Mouse (Mus musculus): ENCODE measurements around the gene Prrt3. TPM values are rescaled to one million over a fixed set of nuclear protein-coding genes. Genes with fewer than 3 reads are reported as not detected.

Gene Prrt3
- polyA plus RNA-seq, 1 experiment from 2014 or later, result 5.3 TPM

DNA sequence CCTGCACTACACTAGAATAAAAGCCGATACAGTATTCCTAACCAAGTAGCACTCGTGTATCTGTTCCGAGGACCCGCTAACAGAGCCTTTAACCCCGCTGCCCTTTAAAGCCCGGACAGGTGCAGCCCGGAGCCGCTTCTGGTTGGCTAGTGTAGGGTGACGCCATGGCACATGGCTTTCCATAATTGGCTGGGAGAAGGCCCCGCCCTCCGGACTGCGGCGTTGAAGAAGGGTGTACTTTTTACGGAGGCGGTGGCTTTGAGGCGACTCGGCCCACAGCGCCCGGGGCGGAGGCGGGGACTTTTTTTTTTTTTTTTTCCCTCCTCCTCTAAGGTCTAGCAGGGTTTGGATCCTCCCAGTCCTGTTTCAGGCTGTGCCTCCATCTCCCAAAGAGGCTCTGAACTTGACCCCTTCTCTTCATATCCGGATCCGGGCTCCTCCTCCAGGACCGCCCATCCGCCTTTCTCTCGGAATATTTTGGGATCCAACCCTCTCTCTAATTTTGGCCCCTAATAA, 18.6 kb downstream of the Prrt3 start, which contains the start of gene Creld1:
Gene Creld1 (plus strand): TSS at position 198 of the 516 bp plus-strand sequence.
- ATAC-seq (ENCODE audit: low FRiP score), result peak; percentile 95
- H3K27ac ChIP-seq, result peak within 1 kb of the TSS; percentile 89
- WGBS, result under 1% methylated on average over 26 of the region's 26 CpGs

DNA sequence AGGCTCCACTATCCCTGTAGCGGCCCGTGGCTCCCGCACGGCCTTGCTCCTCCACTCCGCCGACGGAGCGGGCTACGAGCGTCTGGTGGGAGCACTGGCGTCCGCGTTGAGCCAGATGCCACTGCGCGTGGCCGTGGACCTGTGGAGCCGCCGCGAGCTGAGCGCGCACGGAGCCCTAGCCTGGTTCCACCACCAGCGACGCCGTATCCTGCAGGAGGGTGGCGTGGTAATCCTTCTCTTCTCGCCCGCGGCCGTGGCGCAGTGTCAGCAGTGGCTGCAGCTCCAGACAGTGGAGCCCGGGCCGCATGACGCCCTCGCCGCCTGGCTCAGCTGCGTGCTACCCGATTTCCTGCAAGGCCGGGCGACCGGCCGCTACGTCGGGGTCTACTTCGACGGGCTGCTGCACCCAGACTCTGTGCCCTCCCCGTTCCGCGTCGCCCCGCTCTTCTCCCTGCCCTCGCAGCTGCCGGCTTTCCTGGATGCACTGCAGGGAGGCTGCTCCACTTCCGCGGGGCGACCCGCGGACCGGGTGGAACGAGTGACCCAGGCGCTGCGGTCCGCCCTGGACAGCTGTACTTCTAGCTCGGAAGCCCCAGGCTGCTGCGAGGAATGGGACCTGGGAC, 19.1 kb downstream of the Prrt3 start:
- H3K27me3 ChIP-seq, result peaks cover 7% of the 10 kb centered on the region; the same call in 1 of the 2 replicates
- peaks cover under 1% of the 10 kb centered on the region for H3K36me3 ChIP-seq
- H3K4me3 ChIP-seq, result peak overlapping the region; percentile 56
- H3K9ac ChIP-seq, result peak overlapping the region; percentile 89
- WGBS, result under 1% methylated on average over 61 of the region's 65 CpGs
- peak; percentile 58 for ATAC-seq (ENCODE audit: low FRiP score)
- H3K27ac ChIP-seq, result peak overlapping the region; percentile 89
- H3K4me1 ChIP-seq (replicated peaks), result peaks cover 50% of the 10 kb centered on the region
- peak overlapping the region; percentile 91 for H3K4me2 ChIP-seq
- no peaks in the 10 kb centered on the region for H3K9me3 ChIP-seq

More for the DNA sequence above, 18.6 kb downstream of the Prrt3 start, which contains the start of gene Creld1:
- peak within 1 kb of the TSS; percentile 89 for H3K9ac ChIP-seq
- H3K36me3 ChIP-seq, result peaks cover 6% of the 10 kb centered on the region
- no peaks in the 10 kb centered on the region for H3K9me3 ChIP-seq
- peaks cover 50% of the 10 kb centered on the region for H3K4me1 ChIP-seq (replicated peaks)
- peak within 1 kb of the TSS; percentile 56 for H3K4me3 ChIP-seq
- H3K27me3 ChIP-seq, result peaks cover 7% of the 10 kb centered on the region; the same call in 1 of the 2 replicates
- peak within 1 kb of the TSS; percentile 91 for H3K4me2 ChIP-seq

DNA sequence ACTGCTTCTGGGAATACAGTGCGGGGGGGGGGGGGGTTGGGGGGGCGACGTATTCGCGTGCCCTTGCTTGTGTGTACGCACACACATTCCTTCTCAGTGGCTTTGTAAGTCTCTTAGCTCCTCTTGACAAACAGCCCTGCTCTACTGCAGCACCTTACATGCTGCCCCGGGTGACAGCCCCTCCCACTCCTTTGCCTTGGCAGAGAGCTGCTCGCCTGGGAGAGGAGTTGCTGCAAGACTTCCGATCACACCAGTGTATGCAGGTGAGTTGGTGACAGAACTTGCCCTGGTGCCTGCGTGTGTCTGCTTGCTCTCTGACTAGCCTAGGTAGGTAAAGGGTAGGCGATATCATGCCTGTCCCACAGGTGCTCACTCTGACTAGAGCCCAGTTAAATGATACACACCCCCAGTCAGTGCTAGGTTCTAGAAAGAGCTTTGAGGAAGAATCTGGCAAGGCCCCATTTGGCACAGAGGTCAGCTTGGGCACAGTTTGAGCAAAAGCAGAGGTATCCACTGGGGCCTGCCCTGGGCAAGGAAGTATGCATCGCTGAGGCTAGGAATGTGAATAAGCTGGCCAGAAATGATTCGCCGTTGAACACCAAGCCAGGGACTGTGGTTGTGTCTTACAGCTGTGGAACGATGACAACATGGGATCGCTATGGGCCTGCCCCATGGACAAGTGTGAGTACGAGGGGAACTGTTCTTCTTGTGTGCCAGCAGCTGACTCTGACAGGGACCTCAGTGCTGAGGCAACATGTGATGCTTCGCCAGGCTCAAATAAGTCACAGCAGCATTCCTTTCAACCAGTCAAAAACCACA, 21.0 kb downstream of the Prrt3 start:
- no peak for ATAC-seq (ENCODE audit: low FRiP score)
- Histone ChIP-seq H3K4me1 (replicated peaks) (peaks cover 36% of the 10 kb centered on the region), H3K36me3 (no peaks in the 10 kb centered on the region), H3K27me3 (peaks cover 11% of the 10 kb centered on the region), H3K4me2 (no peak overlapping the region), H3K4me3 (no peak overlapping the region), H3K9me3 (no peaks in the 10 kb centered on the region), H3K27ac (no peak overlapping the region), H3K9ac (no peak overlapping the region)
- 70% methylated on average over 18 of the region's 18 CpGs for WGBS

DNA sequence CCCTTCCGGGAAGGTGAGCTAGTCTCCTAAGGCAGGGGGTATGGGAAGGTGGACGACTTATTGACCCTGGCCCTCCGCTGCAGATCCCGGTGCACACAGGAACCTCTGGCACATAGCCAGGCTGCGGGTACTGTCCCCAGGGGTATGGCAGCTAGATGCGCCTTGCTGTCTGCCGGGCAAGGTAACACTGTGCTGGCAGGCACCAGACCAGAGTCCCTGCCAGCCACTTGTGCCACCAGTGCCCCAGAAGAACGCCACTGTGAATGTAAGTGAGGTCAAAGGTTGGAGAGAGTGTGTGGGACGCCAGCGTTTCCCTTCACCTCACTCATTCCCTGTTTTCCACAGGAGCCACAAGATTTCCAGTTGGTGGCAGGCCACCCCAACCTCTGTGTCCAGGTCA, 22.8 kb downstream of the Prrt3 start:
- Histone ChIP-seq H3K4me3 (no peak overlapping the region), H3K9ac (no peak overlapping the region), H3K36me3 (no peaks in the 10 kb centered on the region), H3K4me2 (no peak overlapping the region), H3K27ac (no peak overlapping the region), H3K4me1 (replicated peaks) (peaks cover 17% of the 10 kb centered on the region), H3K27me3 (peaks cover 13% of the 10 kb centered on the region), H3K9me3 (no peaks in the 10 kb centered on the region)
- WGBS, result 81% methylated on average over 10 of the region's 10 CpGs
- ATAC-seq (ENCODE audit: low FRiP score), result no peak

DNA sequence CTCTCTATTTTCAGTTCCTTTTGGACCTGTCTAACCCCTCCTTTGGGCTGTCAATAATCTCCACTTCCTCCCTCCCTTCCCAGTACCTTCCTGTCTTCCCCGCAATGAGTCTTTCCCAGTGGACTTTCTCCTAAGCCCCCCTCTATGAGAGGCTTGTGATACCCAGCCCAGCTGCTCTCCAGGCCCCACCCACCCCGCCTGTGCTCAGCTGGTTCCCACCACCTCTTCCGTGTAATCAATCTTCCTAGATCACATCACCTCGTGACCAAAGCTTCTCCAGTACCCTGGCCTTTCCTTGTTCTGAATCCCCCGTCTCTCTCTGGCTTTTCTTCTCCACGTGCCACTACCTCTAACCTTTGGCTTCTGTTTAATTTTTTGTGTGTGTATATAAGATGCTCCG, 24.4 kb downstream of the Prrt3 start:
- no peak for ATAC-seq (ENCODE audit: low FRiP score)
- WGBS, result 31% methylated on average over 7 of the region's 7 CpGs
- Histone ChIP-seq H3K36me3 (no peaks in the 10 kb centered on the region), H3K4me1 (replicated peaks) (peaks cover 8% of the 10 kb centered on the region), H3K9ac (no peak overlapping the region), H3K9me3 (no peaks in the 10 kb centered on the region), H3K4me3 (no peak overlapping the region), H3K4me2 (no peak overlapping the region), H3K27ac (no peak overlapping the region), H3K27me3 (peaks cover 16% of the 10 kb centered on the region)

DNA sequence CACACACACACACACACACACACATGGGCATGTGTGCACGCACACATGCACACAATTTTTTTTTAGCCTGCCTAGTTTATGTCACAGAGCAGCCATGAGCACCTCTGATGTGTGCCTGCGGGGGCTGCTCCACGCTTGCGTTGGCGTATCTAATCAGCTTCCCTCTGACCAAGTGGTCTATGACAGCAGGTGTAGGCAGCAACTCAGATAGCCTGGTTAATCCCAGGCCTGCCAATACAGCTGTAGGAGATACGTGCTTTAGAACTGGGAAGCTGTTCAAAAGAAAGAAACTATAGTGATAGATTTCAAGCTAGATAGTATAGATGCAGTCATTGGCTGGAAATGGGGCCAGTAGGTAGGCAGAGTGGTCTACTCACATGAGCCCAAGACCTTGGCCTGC, 28.0 kb downstream of the Prrt3 start:
- WGBS, result 91% methylated on average over 6 of the region's 6 CpGs

DNA sequence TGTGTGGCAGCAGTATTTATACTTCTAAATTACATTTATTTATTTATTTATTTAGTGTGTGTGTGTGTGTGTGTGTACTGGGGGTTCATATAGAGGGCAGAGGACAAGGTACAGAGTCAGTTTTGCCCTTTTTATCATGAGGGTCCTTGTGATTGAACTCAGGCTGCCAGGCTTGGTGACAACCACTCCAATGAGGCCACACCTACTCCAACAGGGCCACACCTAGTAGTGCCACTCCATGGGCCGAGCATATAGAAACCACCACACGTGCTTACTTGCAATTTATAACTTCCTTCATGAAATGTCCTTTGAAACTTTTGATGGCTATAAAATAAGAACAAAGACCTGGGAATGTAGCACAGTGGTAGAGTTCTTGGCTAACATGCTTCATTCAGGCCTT, 28.5 kb downstream of the Prrt3 start:
- no peak overlapping the region for H3K4me3 ChIP-seq
- no peak for ATAC-seq (ENCODE audit: low FRiP score)
- no peak overlapping the region for H3K4me2 ChIP-seq
- H3K27ac ChIP-seq, result no peak overlapping the region
- no peaks in the 10 kb centered on the region for H3K36me3 ChIP-seq
- no peaks in the 10 kb centered on the region for H3K9me3 ChIP-seq
- peaks cover 21% of the 10 kb centered on the region for H3K4me1 ChIP-seq (replicated peaks)
- H3K9ac ChIP-seq, result no peak overlapping the region
- whole genome bisulfite sequencing, result 82% methylated on average over 2 of the region's 2 CpGs
- H3K27me3 ChIP-seq, result peaks cover 49% of the 10 kb centered on the region

More for the DNA sequence above, 28.0 kb downstream of the Prrt3 start:
- Histone ChIP-seq H3K27ac (no peak overlapping the region), H3K4me2 (no peak overlapping the region), H3K9me3 (no peaks in the 10 kb centered on the region), H3K4me3 (no peak overlapping the region), H3K9ac (no peak overlapping the region), H3K27me3 (peaks cover 44% of the 10 kb centered on the region), H3K36me3 (no peaks in the 10 kb centered on the region), H3K4me1 (replicated peaks) (peaks cover 21% of the 10 kb centered on the region)
- ATAC-seq (ENCODE audit: low FRiP score), result no peak

DNA sequence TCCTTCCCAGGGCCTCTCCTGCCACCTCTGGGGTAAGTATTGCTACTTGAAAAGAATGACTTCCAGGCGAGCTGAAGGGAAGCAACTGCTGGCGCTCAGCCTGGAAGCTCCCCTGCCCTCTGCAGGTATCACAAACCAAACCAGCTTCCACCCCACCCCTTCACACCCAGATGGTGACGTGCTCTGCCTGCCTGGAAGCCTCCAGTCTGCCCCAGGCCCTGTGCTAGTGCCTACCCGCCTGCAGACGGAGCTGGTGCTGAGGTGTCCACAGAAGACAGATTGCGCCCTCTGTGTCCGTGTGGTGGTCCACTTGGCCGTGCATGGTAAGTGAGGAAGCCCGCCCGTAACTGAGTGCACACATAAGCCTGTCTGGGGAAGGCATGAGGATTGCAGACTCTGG, 29.7 kb downstream of the Prrt3 start:
- H3K4me2 ChIP-seq, result no peak overlapping the region
- no peak overlapping the region for H3K4me3 ChIP-seq
- peaks cover 21% of the 10 kb centered on the region for H3K4me1 ChIP-seq (replicated peaks)
- no peaks in the 10 kb centered on the region for H3K36me3 ChIP-seq
- H3K27ac ChIP-seq, result no peak overlapping the region
- WGBS, result 63% methylated on average over 10 of the region's 10 CpGs
- no peak for ATAC-seq (ENCODE audit: low FRiP score)
- H3K9ac ChIP-seq, result peak overlapping the region; percentile 13; the same call in 1 of the 2 replicates
- H3K27me3 ChIP-seq, result peaks cover 53% of the 10 kb centered on the region
- no peaks in the 10 kb centered on the region for H3K9me3 ChIP-seq

DNA sequence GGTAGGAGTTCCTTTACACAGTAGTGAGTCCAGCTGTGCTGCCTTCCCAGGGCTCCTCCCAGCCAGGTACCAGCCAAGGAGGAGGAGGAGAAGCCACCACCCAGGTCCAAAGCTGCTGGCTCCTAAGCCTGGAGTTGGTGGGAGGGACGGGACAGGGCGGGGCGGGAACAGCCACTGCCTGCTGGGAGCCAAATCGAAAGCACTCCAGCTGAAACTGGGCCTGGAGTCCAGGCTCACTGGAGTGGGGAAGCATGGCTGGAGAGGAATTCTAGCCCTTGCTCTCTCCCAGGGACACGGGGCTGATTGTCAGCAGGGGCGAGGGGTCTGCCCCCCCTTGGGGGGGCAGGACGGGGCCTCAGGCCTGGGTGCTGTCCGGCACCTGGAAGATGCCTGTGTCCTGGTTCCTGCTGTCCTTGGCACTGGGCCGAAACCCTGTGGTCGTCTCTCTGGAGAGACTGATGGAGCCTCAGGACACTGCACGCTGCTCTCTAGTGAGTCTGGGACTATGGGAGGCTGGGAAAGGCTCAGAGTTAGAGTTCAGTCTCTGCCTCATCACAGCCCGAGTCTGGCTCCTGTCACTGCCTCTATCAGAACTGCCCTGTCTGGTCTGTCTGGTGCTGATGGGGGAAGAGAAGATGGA, 30.3 kb downstream of the Prrt3 start, which contains the start of gene Il17rc:
Gene Il17rc (plus strand): TSS at position 131 of the 640 bp plus-strand sequence.
- H3K27me3 ChIP-seq, result peaks cover 53% of the 10 kb centered on the region
- WGBS, result 24% methylated on average over 12 of the region's 12 CpGs
- ATAC-seq (ENCODE audit: low FRiP score), result no peak
- H3K4me1 ChIP-seq (replicated peaks), result peaks cover 21% of the 10 kb centered on the region
- no peak within 1 kb of the TSS for H3K27ac ChIP-seq
- H3K4me3 ChIP-seq, result no peak within 1 kb of the TSS
- 0 out of 2 replicates have a peak within 1 kb of the TSS, but pooled peaks have one; percentile 19 for H3K4me2 ChIP-seq
- H3K9me3 ChIP-seq, result no peaks in the 10 kb centered on the region
- H3K36me3 ChIP-seq, result no peaks in the 10 kb centered on the region
- peak within 1 kb of the TSS; percentile 43 for H3K9ac ChIP-seq

DNA sequence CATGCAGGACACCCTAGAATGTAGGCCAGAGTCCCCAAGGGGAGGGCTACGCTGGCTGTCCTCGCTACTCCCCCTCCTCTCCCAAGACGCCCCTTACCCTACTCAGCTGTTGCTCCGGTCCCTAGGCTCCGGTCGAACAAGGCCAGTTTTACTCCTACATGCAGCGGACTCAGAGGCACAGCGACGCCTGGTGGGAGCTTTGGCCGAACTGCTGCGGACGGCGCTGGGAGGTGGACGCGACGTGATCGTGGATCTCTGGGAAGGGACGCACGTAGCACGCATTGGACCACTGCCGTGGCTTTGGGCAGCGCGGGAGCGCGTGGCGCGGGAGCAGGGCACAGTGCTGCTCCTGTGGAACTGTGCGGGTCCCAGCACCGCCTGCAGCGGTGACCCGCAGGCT, 32.3 kb downstream of the Prrt3 start:
- 1% methylated on average over 30 of the region's 31 CpGs for WGBS
- peaks cover 21% of the 10 kb centered on the region for H3K4me1 ChIP-seq (replicated peaks)
- peak; percentile 69 for ATAC-seq (ENCODE audit: low FRiP score)
- peak overlapping the region; percentile 65 for H3K4me2 ChIP-seq
- no peaks in the 10 kb centered on the region for H3K36me3 ChIP-seq
- peak overlapping the region; percentile 39 for H3K4me3 ChIP-seq
- no peaks in the 10 kb centered on the region for H3K9me3 ChIP-seq
- peak overlapping the region; percentile 63; the same call in 1 of the 2 replicates for H3K9ac ChIP-seq
- H3K27ac ChIP-seq, result no peak overlapping the region
- H3K27me3 ChIP-seq, result peaks cover 51% of the 10 kb centered on the region

DNA sequence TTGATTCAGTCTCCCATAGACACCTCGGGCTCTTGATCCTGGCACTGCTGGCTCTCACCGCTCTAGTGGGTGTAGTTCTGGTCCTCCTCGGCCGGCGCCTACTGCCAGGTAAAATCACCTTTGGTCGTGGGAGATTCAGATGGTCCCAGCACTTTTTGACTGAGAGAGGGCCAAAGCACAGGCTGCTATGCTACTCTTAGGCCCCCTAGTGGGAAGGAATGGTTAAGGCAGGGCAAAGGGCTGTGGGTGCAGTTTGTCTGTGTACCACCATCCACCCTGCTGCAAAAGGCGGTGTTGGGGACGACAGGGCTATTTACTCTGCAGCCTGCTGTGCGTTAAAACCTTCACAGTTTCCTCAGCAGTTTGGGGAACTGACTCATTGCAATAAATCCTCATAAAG, 32.7 kb downstream of the Prrt3 start:
- H3K4me2 ChIP-seq, result peak overlapping the region; percentile 65
- peak; percentile 52 for ATAC-seq (ENCODE audit: low FRiP score)
- H3K9me3 ChIP-seq, result no peaks in the 10 kb centered on the region
- H3K27ac ChIP-seq, result no peak overlapping the region
- peaks cover 21% of the 10 kb centered on the region for H3K4me1 ChIP-seq (replicated peaks)
- peak overlapping the region; percentile 39 for H3K4me3 ChIP-seq
- WGBS, result 8% methylated on average over 9 of the region's 9 CpGs
- peak overlapping the region; percentile 63; the same call in 1 of the 2 replicates for H3K9ac ChIP-seq
- no peaks in the 10 kb centered on the region for H3K36me3 ChIP-seq
- H3K27me3 ChIP-seq, result peaks cover 51% of the 10 kb centered on the region

DNA sequence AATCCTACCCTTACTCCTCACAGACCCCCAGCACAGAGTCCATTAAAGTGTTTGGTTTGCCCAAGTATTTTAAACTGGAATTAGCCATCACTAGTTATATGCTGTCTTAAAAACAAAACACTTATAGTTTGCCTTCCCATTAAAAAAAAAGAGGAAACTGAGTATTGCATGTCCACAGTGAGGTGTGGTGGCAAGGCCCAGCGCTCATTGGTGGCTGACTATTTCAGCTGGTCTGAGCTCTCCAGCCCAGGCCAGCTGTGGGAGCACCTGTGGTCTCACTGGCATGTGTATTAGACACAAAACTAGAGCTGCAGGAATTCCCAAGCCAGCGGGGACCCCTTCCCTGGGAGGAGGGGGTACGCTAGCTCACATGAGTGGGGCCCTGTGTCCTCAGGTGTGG, 33.2 kb downstream of the Prrt3 start:
- Histone ChIP-seq H3K4me3 (no peak overlapping the region), H3K4me1 (replicated peaks) (peaks cover 21% of the 10 kb centered on the region), H3K27me3 (peaks cover 51% of the 10 kb centered on the region), H3K9ac (no peak overlapping the region), H3K27ac (no peak overlapping the region), H3K4me2 (no peak overlapping the region), H3K9me3 (no peaks in the 10 kb centered on the region), H3K36me3 (no peaks in the 10 kb centered on the region)
- 63% methylated on average over 3 of the region's 3 CpGs for WGBS
- ATAC-seq (ENCODE audit: low FRiP score), result 0 out of 2 replicates have a peak, but pooled peaks have one; percentile 3

Data from hindbrain, embryonic 13.5 days (tissue).